Mouse (Mus musculus): ENCODE measurements around the gene Hoxb1.

Gene Hoxb1

DNA sequence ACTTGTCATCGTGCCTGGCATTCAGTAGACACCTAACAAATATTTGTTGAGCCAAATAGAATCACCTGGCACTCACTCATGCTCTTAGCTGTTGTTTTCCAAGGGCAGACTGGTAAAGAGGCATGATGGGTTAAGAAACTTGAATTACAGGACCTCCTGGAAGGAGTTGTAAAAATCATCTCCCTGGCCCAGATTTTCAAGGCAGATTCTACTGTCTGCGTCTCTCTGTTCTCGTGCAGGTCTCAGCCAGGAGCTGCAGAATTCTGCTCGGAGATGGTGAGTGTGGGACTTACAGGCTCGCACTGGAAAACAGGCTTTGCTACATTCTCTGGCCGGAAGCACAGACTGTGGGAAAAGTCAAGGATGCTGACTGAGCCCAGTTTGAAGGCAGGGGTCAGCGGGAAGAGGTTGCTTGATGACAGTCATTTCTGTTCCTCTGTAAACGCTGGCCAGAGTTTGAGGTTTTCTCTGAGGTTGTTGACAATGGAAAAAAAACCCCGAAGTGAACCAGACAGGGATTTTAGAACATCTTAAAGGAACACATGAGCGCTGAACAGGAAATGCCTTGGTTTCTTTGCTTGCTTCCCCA lies 38.6 kb downstream of the Hoxb1 start:
- DNase-seq (ENCODE audit: low spot score): no peak

DNA sequence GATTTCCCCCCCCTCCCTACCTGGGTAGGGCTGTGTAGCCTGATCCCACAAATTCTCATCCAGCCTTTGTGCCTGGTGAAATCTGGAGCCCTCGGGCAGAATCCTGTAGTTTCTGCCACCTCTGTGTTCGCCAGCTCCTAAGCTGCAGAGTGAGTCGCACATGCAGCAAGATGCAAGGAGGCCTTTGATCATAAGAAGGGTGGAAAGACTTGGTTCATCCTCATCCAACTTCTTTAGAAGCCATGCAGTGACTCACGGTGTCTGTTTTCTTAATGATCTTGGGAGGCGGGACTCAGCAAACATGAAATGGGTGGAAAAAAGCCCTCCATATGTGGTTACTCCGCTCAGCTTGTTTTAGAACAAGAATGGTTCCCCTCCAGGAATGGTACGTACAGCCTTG lies 39.3 kb downstream of the Hoxb1 start:
- no peak for DNase-seq (ENCODE audit: low spot score)

DNA sequence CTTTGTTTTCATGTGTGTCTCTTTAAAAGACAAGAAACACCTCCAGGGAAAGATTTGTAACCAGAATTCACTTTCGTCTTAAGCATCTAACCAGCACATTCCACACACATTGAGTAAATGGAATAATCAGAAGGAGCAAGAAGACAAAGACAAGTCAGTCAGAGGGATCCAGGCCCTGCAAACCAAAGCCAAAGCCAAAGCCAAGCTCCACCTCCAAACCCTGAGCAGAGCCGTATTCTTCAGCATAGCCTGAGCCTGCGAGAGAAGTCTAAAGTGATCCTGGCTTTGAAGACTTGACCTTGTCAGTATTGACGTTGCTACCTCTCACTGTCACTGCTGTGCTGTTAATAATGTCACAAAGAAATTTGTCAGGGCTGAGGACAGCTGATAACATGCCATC lies 40.0 kb downstream of the Hoxb1 start:
- no peak for DNase-seq (ENCODE audit: low spot score)

DNA sequence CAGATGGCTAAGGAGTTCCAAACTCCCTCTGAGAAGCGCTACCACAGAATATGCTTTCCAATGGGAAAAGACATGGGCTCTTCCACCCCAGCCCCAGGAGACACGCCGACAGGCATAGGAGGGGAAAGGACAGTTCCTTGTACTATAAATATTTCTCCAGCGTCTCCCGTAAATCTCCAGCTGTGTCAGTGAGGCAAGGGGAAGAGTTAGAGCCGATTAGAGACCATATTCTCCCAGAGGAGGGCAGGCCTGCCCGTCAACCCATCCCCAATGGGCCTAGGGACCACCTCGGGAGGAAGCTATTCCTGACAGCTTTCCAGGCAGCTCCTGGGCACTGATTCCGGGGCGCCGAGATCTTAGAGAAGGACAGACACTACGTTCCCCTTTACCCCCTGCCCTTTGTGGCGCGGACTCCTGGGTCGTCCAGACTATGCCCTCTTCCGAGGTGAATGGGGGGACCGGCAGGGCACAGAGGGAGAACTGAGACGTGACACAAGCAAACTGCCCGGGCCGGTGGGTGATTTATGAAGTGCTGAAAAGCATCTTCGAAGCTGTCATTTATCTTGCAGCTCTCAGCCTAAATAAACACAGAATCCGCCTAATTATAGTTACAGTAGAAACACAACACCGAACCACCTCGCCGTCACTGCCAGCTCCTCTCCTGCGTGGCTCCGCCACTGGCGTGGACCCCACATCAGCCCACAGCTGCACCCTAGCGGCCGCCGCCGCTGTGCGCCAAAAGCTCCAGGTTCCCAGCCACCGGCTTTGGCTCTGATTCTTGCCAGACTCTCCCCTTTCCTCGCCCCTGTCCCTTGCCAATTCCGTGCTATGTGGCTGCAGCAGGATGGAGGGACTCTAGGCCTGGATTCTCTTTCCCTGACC lies 41.9 kb downstream of the Hoxb1 start:
- DNase-seq (ENCODE audit: low spot score): peak; percentile 63

DNA sequence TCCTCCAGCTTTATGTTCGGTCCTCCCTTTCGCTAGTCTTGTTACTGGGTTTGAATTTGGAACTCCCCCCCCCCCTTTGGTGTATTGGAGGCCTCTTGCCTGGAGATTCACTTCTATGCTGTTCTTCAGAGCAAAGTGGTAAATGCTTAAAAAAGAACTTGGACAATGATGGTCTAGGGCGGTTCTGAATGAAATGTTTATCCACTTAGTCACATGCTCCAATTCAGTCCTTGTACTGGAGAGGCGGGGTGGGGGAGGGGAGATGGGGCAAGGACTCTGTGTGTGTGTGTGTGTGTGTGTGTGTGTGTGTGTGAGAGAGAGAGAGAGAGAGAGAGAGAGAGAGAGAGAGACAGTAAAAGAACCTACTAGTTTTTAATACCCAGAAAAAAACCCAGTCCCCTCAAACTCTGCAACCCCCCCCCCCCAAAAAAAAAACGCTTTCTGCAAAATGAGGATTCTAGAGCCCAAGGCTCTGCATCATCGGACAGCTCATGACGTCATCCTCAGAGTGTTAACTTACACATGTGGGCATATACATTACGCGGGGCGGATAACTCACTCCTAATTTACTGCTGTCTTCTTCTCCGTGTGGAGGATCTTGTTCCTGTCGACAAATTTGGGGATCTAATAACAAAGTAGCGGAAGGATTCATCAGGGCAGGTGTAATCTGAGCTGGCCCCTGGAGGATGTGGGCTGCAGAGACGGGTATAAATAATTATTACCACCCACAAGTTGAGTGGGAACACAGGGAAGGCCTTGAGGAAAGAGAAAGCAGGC lies 42.9 kb downstream of the Hoxb1 start:
- DNase-seq (ENCODE audit: low spot score): no peak

DNA sequence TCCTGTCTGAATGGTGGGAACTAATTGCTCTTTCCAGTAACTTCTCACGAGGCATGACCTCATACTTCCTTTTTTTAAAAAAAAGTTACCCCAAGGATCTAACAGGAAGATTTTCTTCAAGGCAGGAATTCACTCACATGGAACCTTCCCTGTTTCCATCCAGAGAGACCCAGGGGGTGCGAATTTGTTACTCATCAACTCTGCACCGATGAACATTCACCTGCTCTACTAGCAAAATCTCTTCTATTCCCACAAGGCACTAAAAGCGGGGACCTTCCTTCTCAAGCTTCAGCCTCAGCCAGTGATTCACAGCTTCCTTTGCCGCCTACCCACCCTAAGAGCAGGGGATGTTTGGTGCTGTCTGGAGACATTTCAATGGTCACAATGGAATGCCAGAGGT lies 45.5 kb downstream of the Hoxb1 start:
- DNase-seq (ENCODE audit: low spot score): no peak

DNA sequence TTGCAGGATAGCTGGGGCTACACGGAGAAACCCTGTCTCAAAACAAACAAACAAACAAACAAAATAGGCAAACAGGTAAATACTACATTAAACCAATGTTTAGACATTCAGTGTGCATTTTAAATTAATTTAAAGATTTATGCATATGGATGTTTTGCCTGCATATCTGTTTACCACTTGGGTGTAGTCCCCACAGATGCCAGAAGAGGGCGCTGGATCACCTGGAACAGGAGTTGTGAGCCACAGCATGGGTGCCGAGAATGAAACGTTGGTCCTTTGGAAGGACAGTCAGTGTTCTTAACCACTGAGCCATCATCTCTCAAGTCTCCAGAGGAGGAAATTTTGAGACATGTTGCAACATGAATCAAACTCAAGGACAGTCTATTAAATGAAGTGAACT lies 46.4 kb downstream of the Hoxb1 start:
- DNase-seq (ENCODE audit: low spot score): no peak

DNA sequence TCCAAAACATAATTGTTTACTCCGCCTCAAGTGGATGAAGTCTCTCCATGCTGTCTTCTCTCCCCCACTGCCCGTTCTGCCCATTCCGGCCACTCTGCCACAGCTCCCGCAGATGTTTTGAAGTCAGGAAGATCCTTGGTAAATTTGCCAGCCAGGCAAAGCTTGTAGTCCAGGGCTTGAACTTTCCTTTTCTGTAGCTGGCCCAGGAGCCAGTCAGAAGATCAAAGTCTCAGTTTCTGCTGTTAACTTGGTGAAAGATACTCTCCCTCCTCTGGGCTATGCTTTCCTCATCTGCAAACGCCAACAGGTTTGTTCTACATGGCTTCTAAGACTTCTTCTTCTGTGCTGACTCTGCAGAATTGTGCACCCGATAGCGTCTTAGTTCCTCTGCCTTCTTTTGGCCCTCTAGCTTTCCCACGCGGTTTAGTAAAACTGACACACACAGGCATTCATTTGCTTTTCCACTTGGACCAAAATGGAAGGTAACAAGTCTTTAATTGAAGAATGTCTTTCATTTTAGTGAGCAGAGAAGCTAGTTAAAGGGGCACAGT lies 47.5 kb downstream of the Hoxb1 start:
- DNase-seq (ENCODE audit: low spot score): no peak

DNA sequence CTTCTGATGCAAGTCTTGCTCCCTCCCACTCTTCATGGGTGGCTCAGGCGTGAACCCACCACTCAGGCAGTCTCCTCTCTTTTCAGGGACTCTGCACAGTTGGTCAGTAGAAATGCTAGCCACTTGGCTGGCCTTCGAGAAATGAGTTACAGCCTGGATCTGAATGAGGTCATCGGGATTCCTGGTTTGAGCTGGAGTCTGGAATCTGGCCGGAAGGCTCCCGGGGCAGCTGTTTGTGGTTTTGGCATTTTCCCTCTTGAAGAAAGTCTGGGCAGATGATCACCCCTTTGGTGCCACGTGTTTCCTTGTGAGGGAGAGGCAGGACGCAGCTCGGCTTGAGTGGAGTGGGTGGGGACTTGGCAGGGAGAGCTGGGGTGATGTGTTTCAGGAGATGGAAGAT lies 48.0 kb downstream of the Hoxb1 start:
- peak; percentile 55 for DNase-seq (ENCODE audit: low spot score)

DNA sequence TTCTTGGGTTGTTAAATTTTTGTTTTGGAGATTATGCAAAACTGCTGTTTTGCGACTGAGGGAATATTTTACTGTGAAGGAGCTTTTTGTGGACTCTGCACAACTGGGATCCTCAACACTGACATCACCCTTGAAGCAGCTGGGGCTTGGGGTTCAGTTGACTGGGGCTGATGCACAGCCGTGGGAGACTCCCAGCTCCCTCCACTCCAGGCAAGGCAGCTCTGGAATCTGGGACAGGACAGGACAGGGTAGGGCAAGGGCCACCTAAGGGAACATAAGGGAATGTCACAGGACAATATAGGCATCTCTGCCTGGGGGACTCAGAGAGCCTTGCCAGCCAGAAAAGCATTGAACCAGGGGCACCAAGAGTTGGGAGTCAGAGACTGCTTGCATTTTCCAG lies 48.5 kb downstream of the Hoxb1 start:
- no peak for DNase-seq (ENCODE audit: low spot score)
